Mouse (Mus musculus): ENCODE measurements around the gene Rsph14. TPM values are rescaled to one million over a fixed set of nuclear protein-coding genes. Genes with fewer than 3 reads are reported as not detected.

Gene Rsph14
- polyA plus RNA-seq, 1 experiment, result not detected

- H3K9me3 ChIP-seq (ENCODE audit: control insufficient read depth, low read length), result 0 out of 2 replicates have a peak, but pooled peaks cover 3% of the 10 kb centered on the region
- TF ChIP-seq TAL1 (IDR thresholded peaks at IDR 0.05; ENCODE audit: low read length) (no peak), GATA1 (IDR thresholded peaks at IDR 0.05; ENCODE audit: low read length) (no peak)
- H3K4me3 ChIP-seq (replicated peaks), result no peak overlapping the region
- H3K36me3 ChIP-seq (ENCODE audit: control insufficient read depth), result no peaks in the 10 kb centered on the region
- no peaks in the 10 kb centered on the region for H3K4me1 ChIP-seq (ENCODE audit: control insufficient read depth)
- H3K27me3 ChIP-seq (ENCODE audit: control insufficient read depth), result peaks cover 10% of the 10 kb centered on the region
Observed at GRCm38 (mm10) chr10:74990584-74991322, 41.6 kb downstream of the Rsph14 start.

- TF ChIP-seq GATA1 (IDR thresholded peaks at IDR 0.05; ENCODE audit: low read length) (no peak), TAL1 (IDR thresholded peaks at IDR 0.05; ENCODE audit: low read length) (no peak)
- H3K4me1 ChIP-seq (ENCODE audit: control insufficient read depth), result no peaks in the 10 kb centered on the region
- H3K9me3 ChIP-seq (ENCODE audit: control insufficient read depth, low read length), result 0 out of 2 replicates have a peak, but pooled peaks cover 3% of the 10 kb centered on the region
- no peak overlapping the region for H3K4me3 ChIP-seq (replicated peaks)
- no peaks in the 10 kb centered on the region for H3K36me3 ChIP-seq (ENCODE audit: control insufficient read depth)
- peaks cover 5% of the 10 kb centered on the region; the same call in 1 of the 2 replicates for H3K27me3 ChIP-seq (ENCODE audit: control insufficient read depth)
Observed at GRCm38 (mm10) chr10:74989814-74990213, 42.6 kb downstream of the Rsph14 start.

GRCm38 (mm10) chr10:74987698-74988470 lies 44.5 kb downstream of the Rsph14 start:
- H3K4me3 ChIP-seq (replicated peaks), result no peak overlapping the region
- peaks cover 3% of the 10 kb centered on the region; the same call in 1 of the 2 replicates for H3K27me3 ChIP-seq (ENCODE audit: control insufficient read depth)
- no peaks in the 10 kb centered on the region for H3K36me3 ChIP-seq (ENCODE audit: control insufficient read depth)
- TF ChIP-seq TAL1 (IDR thresholded peaks at IDR 0.05; ENCODE audit: low read length), result no peak
- no peak for TF ChIP-seq GATA1 (IDR thresholded peaks at IDR 0.05; ENCODE audit: low read length)
- no peaks in the 10 kb centered on the region for H3K4me1 ChIP-seq (ENCODE audit: control insufficient read depth)
- H3K9me3 ChIP-seq (ENCODE audit: control insufficient read depth, low read length), result 0 out of 2 replicates have a peak, but pooled peaks cover 3% of the 10 kb centered on the region

GRCm38 (mm10) chr10:74983176-74983575 lies 49.2 kb downstream of the Rsph14 start:
- H3K36me3 ChIP-seq (ENCODE audit: control insufficient read depth), result no peaks in the 10 kb centered on the region
- no peaks in the 10 kb centered on the region for H3K4me1 ChIP-seq (ENCODE audit: control insufficient read depth)
- no peaks in the 10 kb centered on the region for H3K27me3 ChIP-seq (ENCODE audit: control insufficient read depth)
- H3K4me3 ChIP-seq (replicated peaks), result no peak overlapping the region
- H3K9me3 ChIP-seq (ENCODE audit: control insufficient read depth, low read length), result no peaks in the 10 kb centered on the region
- TF ChIP-seq TAL1 (IDR thresholded peaks at IDR 0.05; ENCODE audit: low read length) (no peak), GATA1 (IDR thresholded peaks at IDR 0.05; ENCODE audit: low read length) (no peak)

GRCm38 (mm10) chr10:74981159-74981558 lies 51.2 kb downstream of the Rsph14 start:
- H3K4me3 ChIP-seq (replicated peaks), result no peak overlapping the region
- no peaks in the 10 kb centered on the region for H3K27me3 ChIP-seq (ENCODE audit: control insufficient read depth)
- H3K9me3 ChIP-seq (ENCODE audit: control insufficient read depth, low read length), result no peaks in the 10 kb centered on the region
- TF ChIP-seq TAL1 (IDR thresholded peaks at IDR 0.05; ENCODE audit: low read length) (no peak), GATA1 (IDR thresholded peaks at IDR 0.05; ENCODE audit: low read length) (no peak)
- H3K4me1 ChIP-seq (ENCODE audit: control insufficient read depth), result no peaks in the 10 kb centered on the region; the same call in 1 of the 2 replicates
- no peaks in the 10 kb centered on the region for H3K36me3 ChIP-seq (ENCODE audit: control insufficient read depth)

DNA sequence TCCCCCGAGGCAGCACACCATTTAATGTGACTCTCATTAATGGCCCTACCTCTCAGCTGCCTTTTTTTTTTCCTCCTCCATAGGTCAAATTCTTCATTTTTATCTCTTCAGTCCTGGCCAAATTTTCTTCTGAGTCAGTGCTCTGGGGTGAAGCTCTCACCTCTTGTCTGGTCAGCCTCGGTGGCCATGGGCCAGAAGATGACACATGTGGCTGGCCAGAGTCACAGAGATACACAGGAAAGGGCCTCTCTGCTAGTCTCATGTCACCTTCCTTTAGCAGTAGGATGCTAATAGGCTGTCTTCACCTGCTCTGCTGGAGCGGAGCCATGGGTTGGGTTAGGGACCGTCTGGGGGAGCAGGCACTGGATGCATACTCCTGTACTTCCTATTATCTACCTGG lies 54.3 kb downstream of the Rsph14 start:
- Histone ChIP-seq H3K27me3 (ENCODE audit: control insufficient read depth) (no peaks in the 10 kb centered on the region), H3K4me1 (ENCODE audit: control insufficient read depth) (no peaks in the 10 kb centered on the region; the same call in 1 of the 2 replicates), H3K9me3 (ENCODE audit: control insufficient read depth, low read length) (no peaks in the 10 kb centered on the region), H3K36me3 (ENCODE audit: control insufficient read depth) (no peaks in the 10 kb centered on the region), H3K4me3 (replicated peaks) (no peak overlapping the region)
- no peak for TF ChIP-seq GATA1 (IDR thresholded peaks at IDR 0.05; ENCODE audit: low read length)
- no peak for TF ChIP-seq TAL1 (IDR thresholded peaks at IDR 0.05; ENCODE audit: low read length)

DNA sequence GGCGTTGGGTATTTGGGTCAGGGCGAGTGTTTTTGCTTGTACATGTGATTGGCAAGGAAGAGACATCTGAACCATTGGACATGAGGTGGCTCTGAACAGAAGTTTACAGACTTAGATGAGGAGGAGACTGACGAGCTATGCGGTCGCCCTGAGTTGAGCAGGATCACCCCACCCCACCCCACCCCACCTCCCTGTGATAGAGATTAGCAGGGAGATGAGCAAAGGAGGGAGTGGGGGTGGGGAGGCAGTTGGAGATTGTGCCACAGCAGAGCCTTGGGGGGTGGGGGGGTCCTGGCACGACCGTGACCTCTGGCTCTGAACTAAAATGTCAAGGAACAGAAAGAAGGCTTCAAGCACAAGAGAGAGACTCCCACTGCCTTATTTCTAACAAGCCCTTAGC lies 56.0 kb downstream of the Rsph14 start:
- no peaks in the 10 kb centered on the region; the same call in 1 of the 2 replicates for H3K4me1 ChIP-seq (ENCODE audit: control insufficient read depth)
- TF ChIP-seq TAL1 (IDR thresholded peaks at IDR 0.05; ENCODE audit: low read length), result no peak
- TF ChIP-seq GATA1 (IDR thresholded peaks at IDR 0.05; ENCODE audit: low read length), result no peak
- H3K27me3 ChIP-seq (ENCODE audit: control insufficient read depth), result no peaks in the 10 kb centered on the region
- H3K4me3 ChIP-seq (replicated peaks), result no peak overlapping the region
- H3K36me3 ChIP-seq (ENCODE audit: control insufficient read depth), result no peaks in the 10 kb centered on the region
- H3K9me3 ChIP-seq (ENCODE audit: control insufficient read depth, low read length), result no peaks in the 10 kb centered on the region

DNA sequence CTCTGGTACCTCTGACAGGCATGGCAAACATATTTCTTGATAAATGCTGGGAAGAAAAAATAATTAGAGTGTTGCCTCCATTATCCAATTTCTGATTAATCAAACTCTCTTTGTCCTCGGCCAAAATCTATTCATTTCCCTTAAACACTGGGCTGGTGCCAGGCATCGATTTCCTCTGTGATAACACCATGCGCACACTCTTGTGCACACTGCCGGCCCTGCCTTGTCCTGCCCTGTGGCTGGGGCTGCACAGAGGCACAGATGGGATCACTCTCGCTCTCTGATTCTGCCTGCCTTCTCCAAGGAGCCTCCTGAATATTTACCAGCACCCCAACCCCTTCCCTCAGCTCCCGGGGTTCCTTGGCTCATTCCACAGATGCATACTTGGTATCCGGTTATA lies 56.8 kb downstream of the Rsph14 start:
- Histone ChIP-seq H3K4me3 (replicated peaks) (no peak overlapping the region), H3K4me1 (ENCODE audit: control insufficient read depth) (no peaks in the 10 kb centered on the region; the same call in 1 of the 2 replicates), H3K9me3 (ENCODE audit: control insufficient read depth, low read length) (no peaks in the 10 kb centered on the region), H3K27me3 (ENCODE audit: control insufficient read depth) (no peaks in the 10 kb centered on the region), H3K36me3 (ENCODE audit: control insufficient read depth) (no peaks in the 10 kb centered on the region)
- no peak for TF ChIP-seq TAL1 (IDR thresholded peaks at IDR 0.05; ENCODE audit: low read length)
- no peak for TF ChIP-seq GATA1 (IDR thresholded peaks at IDR 0.05; ENCODE audit: low read length)

- H3K4me3 ChIP-seq (replicated peaks), result no peak overlapping the region
- no peaks in the 10 kb centered on the region for H3K36me3 ChIP-seq (ENCODE audit: control insufficient read depth)
- no peaks in the 10 kb centered on the region; the same call in 1 of the 2 replicates for H3K4me1 ChIP-seq (ENCODE audit: control insufficient read depth)
- no peaks in the 10 kb centered on the region for H3K9me3 ChIP-seq (ENCODE audit: control insufficient read depth, low read length)
- peaks cover 8% of the 10 kb centered on the region for H3K27me3 ChIP-seq (ENCODE audit: control insufficient read depth)
- TF ChIP-seq TAL1 (IDR thresholded peaks at IDR 0.05; ENCODE audit: low read length) (no peak), GATA1 (IDR thresholded peaks at IDR 0.05; ENCODE audit: low read length) (no peak)
Observed at GRCm38 (mm10) chr10:74973026-74973425, 59.4 kb downstream of the Rsph14 start.

Data from erythroblast, embryonic 14.5 days (primary cell).